Mouse (Mus musculus) neural tube, embryonic 11.5 days (tissue): ENCODE data around the gene Ublcp1. TPM values are rescaled to one million over a fixed set of nuclear protein-coding genes. Genes with fewer than 3 reads are reported as not detected.
"Not testable (repeated sequence)": the region's sequence is repeated elsewhere in the genome, so short reads cannot be mapped to it uniquely, and the experiment has no call there.

Source experiments
- ATAC-seq: fragments of 200-750 bp; cut with Nextera tagmentation; 2 replicates; pipeline ENCODE4 v1.8.0; 2017; ENCODE audit warnings: moderate number of reproducible peaks, mild to moderate bottlenecking, moderate TSS enrichment, moderate library complexity; ENCODE audit not compliant: insufficient read depth, low FRiP score, low TSS enrichment
- DNase-seq: peaks from one replicate; pipeline ENCODE4 v3.0.0-alpha.2; 2015; ENCODE audit warnings: low spot score
- H3K27ac ChIP-seq: fragments of 300-500 bp; sonication (generic); 2 replicates; pipeline ENCODE4 v1.5.1; 2014; ENCODE audit warnings: low read depth, mild to moderate bottlenecking, low read length
- H3K27me3 ChIP-seq: fragments of 300-500 bp; sonication (generic); 2 replicates; pipeline ENCODE4 v1.6.1; 2014; ENCODE audit warnings: mild to moderate bottlenecking, low read length, mixed read lengths; ENCODE audit not compliant: control insufficient read depth, insufficient read depth
- H3K36me3 ChIP-seq: fragments of 300-500 bp; sonication (generic); 2 replicates; pipeline ENCODE4 v1.6.1; 2014; ENCODE audit warnings: mild to moderate bottlenecking, low read length, moderate library complexity, mixed read lengths; ENCODE audit not compliant: control insufficient read depth, insufficient read depth
- H3K4me1 ChIP-seq: fragments of 300-500 bp; sonication (generic); 2 replicates; pipeline ENCODE4 v1.6.1; 2014; ENCODE audit warnings: low read length, mixed read lengths; ENCODE audit not compliant: control insufficient read depth, insufficient read depth
- H3K4me2 ChIP-seq: fragments of 300-500 bp; sonication (generic); 2 replicates; pipeline ENCODE4 v1.6.1; 2014; ENCODE audit warnings: low read depth, mild to moderate bottlenecking, moderate library complexity
- H3K4me3 ChIP-seq: fragments of 300-500 bp; sonication (generic); 2 replicates; pipeline ENCODE4 v1.5.1; 2014; ENCODE audit warnings: low read depth, low read length
- H3K9ac ChIP-seq: fragments of 300-500 bp; sonication (generic); 2 replicates; pipeline ENCODE4 v1.6.1; 2014; ENCODE audit warnings: mild to moderate bottlenecking, low read length
- H3K9me3 ChIP-seq: fragments of 300-500 bp; sonication (generic); 2 replicates; pipeline ENCODE4 v1.6.1; 2016; ENCODE audit warnings: low read length; ENCODE audit not compliant: control insufficient read depth
- WGBS: fragments of 180-500 bp; shearing (Covaris S2); extraction: QIAGEN DNeasy Blood & Tissue Kit; methylation state at CpG from one replicate; pipeline ENCODE4 v1.1.7; 2014; 5-methylcytosine and 5-hydroxymethylcytosine counted together
- polyA plus RNA-seq: library from polyadenylated mRNA; unstranded; fragments of >200 nt; fragmentation: Nextera tagmentation; extraction: Ambion mirVana; gene quantifications from 2 replicates; pipeline ENCODE4 v1.2.1, GENCODE M21; 2014

Gene Ublcp1
- polyA plus RNA-seq, 1 experiment from 2014 or later = 73.8 TPM

DNA sequence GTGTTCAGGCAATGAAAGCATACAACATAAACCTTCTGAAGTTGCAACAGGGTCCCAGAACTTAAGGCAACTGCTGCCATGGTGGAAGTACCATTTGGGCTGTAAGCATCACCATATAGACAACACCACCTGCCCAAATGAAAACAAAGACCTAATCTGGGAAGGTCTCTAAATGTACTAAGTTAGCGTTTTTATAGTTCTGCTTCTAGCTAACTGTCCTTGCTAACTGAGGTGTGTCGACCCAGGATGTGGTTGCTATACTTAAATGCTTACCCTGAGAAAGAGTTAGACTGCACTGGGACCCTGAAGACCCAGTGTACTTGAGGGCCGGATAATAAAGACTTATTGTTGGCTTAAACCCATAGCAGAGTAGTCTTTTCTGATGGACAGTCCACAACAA, 5.2 kb upstream of the Ublcp1 start:
- DNase-seq = no peak
- Histone ChIP-seq H3K27me3 (no peaks in the 10 kb centered on the region), H3K9ac (no peak overlapping the region), H3K4me2 (no peak overlapping the region), H3K36me3 (no peaks in the 10 kb centered on the region), H3K9me3 (no peaks in the 10 kb centered on the region), H3K4me1 (no peaks in the 10 kb centered on the region), H3K27ac (no peak overlapping the region), H3K4me3 (no peak overlapping the region)
- no peak for ATAC-seq
- WGBS = 75% methylated on average over 3 of the region's 3 CpGs

DNA sequence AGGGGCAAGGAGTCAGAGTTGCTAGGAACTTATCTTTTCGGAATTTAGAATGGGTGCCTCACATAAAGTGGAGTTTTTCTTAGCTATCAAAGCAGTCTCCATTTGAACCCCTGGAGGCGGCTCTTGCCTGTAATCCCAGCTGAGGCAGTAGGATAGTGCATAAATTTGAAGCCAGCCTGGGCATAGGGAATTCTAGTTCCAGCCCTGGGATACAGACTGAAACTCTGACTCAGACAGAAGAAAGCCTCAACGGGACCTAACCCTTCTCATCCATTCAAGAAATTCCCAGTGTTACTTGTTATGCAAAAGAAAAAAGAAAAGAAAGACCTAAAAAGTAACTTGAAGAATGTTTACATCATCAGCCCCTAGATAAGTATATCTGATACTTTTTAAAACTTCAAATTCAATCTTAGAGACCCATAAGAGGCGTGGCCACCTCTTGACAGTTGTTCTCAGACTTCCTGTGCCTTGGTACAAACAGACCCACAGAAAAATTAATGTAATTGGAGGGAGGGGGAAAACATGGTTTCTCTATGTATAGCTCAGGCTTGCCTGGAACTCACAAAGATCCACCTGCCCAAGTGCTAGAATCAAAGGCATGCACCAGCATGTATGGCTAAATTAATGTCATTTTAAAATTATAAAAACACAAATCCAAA, 1.2 kb upstream of the Ublcp1 start:
- Histone ChIP-seq H3K36me3 (no peaks in the 10 kb centered on the region), H3K27me3 (no peaks in the 10 kb centered on the region), H3K27ac (peak overlapping the region; percentile 86), H3K4me3 (peak overlapping the region; percentile 97), H3K9ac (peak overlapping the region; percentile 90), H3K4me2 (peak overlapping the region; percentile 94), H3K9me3 (no peaks in the 10 kb centered on the region), H3K4me1 (peaks cover 3% of the 10 kb centered on the region; the same call in 1 of the 2 replicates)
- no peak for ATAC-seq
- DNase-seq = peak; percentile 12
- 27% methylated on average over 4 of the region's 4 CpGs for WGBS

DNA sequence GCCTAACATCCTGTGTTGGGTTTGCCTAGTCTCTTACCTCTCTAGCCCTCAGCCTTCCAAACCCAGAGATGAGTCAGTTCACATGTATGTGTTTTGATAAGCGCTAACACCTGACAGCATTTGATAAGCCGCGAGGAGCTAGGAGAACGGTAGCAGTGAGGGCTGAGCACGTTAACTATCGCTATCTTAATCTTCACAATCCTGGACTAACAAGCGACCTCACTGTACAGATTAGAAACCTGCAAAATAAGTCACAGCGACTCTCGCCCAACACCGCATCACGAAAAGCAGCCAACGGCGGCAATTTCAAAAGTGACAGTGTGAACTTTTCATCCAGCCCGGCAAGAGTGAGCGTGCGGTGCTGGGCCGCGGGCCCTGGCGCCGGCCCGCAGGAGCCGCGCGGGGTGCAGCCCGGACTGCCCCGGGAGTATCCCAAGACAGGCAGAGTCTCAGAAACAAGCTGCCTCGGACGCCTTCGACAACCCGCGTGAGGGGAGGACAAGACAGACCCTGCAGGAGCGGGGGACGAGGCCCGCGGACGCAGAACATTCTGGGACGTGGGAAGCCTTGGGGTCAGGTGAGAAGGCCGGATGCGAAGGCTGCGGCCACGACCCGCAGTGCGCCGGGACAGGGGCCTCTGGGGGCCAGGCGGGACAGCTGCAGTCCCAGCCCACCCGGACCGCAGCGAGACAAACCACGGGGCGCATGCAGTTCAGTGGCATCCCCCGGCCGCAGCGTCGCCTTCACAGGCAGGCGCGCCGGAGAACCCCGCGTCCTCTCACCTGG, 459 bp downstream of the Ublcp1 start:
- no peaks in the 10 kb centered on the region for H3K27me3 ChIP-seq
- peak overlapping the region; percentile 90 for H3K9ac ChIP-seq
- no peaks in the 10 kb centered on the region for H3K36me3 ChIP-seq
- WGBS = under 1% methylated on average over 59 of the region's 59 CpGs
- no peaks in the 10 kb centered on the region for H3K9me3 ChIP-seq
- H3K27ac ChIP-seq = peak overlapping the region; percentile 86
- peak overlapping the region; percentile 97 for H3K4me3 ChIP-seq
- DNase-seq (no peak), ATAC-seq (peak; percentile 83)
- peaks cover 3% of the 10 kb centered on the region; the same call in 1 of the 2 replicates for H3K4me1 ChIP-seq
- H3K4me2 ChIP-seq = peak overlapping the region; percentile 94

GRCm38 (mm10) chr11:44468306-44468790, 1.9 kb downstream of the Ublcp1 start:
- Histone ChIP-seq H3K27me3 (no peaks in the 10 kb centered on the region), H3K36me3 (no peaks in the 10 kb centered on the region), H3K4me1 (peaks cover 3% of the 10 kb centered on the region; the same call in 1 of the 2 replicates), H3K4me3 (no peak overlapping the region), H3K9ac (no peak overlapping the region), H3K9me3 (no peaks in the 10 kb centered on the region), H3K4me2 (no peak overlapping the region), H3K27ac (no peak overlapping the region)
- WGBS = 87% methylated on average over 10 of the region's 10 CpGs
- no peak for ATAC-seq
- DNase-seq = no peak

DNA sequence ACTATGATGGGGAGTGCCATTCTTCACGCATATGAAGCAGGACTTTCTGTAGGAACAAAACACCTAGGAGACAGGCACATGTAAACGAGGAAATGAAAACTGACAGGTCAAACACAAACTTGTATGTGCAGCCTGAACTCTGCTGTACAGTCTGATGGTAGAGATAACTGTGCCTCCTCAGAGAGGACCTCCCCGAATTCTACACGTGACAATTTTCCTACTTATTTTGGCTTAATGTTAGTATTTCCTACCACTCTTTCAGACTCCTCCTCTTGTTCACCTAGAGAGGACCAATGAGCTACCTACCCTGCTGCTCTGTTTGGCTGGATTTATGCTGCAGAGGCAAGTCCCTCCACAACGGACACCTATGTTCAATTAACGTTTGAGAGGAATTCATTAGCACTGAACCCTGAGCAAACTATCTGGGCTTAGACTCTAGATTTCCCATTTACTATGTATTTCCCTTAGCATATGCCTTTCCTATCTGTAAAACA, 3.3 kb downstream of the Ublcp1 start:
- WGBS = 90% methylated on average over 6 of the region's 6 CpGs
- Histone ChIP-seq H3K36me3 (no peaks in the 10 kb centered on the region), H3K9ac (no peak overlapping the region), H3K27me3 (no peaks in the 10 kb centered on the region), H3K4me3 (no peak overlapping the region), H3K27ac (no peak overlapping the region), H3K4me1 (peaks cover 3% of the 10 kb centered on the region; the same call in 1 of the 2 replicates), H3K9me3 (no peaks in the 10 kb centered on the region), H3K4me2 (no peak overlapping the region)
- DNase-seq = no peak
- no peak for ATAC-seq

DNA sequence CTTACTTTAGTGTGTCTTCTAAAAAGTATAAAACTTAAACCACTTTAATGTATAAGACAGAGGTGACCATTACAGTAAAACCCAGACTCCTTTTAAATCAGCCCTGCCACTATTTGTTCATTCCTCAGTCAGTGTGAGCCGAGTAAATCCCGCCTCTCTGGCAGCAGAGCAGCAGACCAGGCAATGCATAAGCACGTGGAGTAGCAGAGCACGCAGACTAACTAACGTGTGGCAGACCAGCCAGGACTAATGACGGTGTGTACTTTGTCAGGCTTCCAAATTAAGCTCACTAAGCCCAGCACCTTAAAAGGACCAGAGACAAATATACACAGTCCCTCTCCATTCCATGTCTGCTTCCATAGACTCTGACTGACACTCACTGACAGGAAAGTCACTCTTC, 8.8 kb downstream of the Ublcp1 start:
- no peaks in the 10 kb centered on the region for H3K9me3 ChIP-seq
- H3K9ac ChIP-seq = no peak overlapping the region
- H3K4me3 ChIP-seq = no peak overlapping the region
- no peak overlapping the region for H3K4me2 ChIP-seq
- H3K27me3 ChIP-seq = no peaks in the 10 kb centered on the region
- no peak overlapping the region for H3K27ac ChIP-seq
- DNase-seq = no peak
- no peak for ATAC-seq
- H3K4me1 ChIP-seq = no peaks in the 10 kb centered on the region
- H3K36me3 ChIP-seq = no peaks in the 10 kb centered on the region
- WGBS = 92% methylated on average over 6 of the region's 6 CpGs

DNA sequence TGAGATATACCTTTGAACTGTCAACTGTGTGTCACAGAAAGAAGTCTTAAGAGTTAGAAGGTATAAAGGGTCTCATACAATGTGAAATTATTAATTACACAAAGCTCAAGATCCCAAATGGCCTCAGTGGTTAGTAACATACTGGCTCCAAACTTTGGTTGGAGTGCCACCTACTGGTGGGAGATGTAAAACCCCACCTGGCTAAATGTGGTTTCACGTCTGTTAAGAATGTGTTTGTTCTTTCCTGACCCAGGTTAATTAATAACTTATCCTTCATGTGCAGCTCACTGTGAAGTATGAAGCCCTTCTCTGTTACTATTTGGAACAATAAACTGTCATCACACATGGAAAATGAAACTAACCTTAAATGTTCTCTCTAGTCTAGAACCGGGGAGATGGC, 16.9 kb downstream of the Ublcp1 start:
- 62% methylated on average over 2 of the region's 2 CpGs for WGBS
- peak; percentile 38 for DNase-seq
- peak; percentile 41; the same call in 1 of the 2 replicates for ATAC-seq

DNA sequence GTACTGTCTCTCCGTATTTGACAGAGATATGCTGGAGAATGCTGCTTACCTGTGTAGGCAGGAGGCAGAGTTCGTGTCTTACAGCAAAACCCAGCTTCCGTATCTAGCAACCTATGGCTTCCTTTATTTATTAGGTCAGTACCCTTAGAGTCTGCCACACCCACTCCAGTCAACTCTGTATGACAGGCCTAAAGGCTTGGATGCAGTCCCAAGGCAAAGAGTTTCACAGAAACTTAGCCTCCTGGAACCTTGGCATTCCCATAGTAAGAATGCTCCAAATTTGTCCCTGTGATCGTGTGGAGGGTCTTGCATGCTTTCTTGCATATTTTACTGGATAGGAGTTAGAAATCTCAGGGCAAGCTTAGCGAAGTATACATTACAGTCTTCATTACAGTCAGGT, 18.3 kb downstream of the Ublcp1 start:
- not testable (repeated sequence) for H3K36me3 ChIP-seq, H3K4me1 ChIP-seq, H3K9ac ChIP-seq, H3K9me3 ChIP-seq, H3K27me3 ChIP-seq, DNase-seq, H3K4me2 ChIP-seq, H3K4me3 ChIP-seq, H3K27ac ChIP-seq, ATAC-seq
- WGBS = 95% methylated on average over 5 of the region's 5 CpGs

More for the DNA sequence above, 16.9 kb downstream of the Ublcp1 start:
- no peak overlapping the region for H3K4me2 ChIP-seq
- H3K27ac ChIP-seq = no peak overlapping the region
- H3K4me1 ChIP-seq = no peaks in the 10 kb centered on the region
- H3K9ac ChIP-seq = no peak overlapping the region
- no peak overlapping the region for H3K4me3 ChIP-seq
- no peaks in the 10 kb centered on the region for H3K36me3 ChIP-seq
- H3K9me3 ChIP-seq = no peaks in the 10 kb centered on the region
- no peaks in the 10 kb centered on the region for H3K27me3 ChIP-seq
